8 mouse cellular contexts compared by ENCODE assay signal in genomic region chr10:127041774-127042338, GRCm38 (mm10). TPM values are rescaled to one million over a fixed set of nuclear protein-coding genes. Genes with fewer than 3 reads are reported as not detected.
A peak's percentile ranks its signal among the peaks of the same experiment; 100 is the strongest.
DNase-seq lines count a peak whose midpoint lies in the region; ATAC-seq and TF ChIP-seq lines count a peak whose summit lies in the region.

No protein-coding gene starts in this region.

- H3K4me1 ChIP-seq in embryonic facial prominence, embryonic 15.5 days = peaks cover 23% of the 10 kb centered on the region
- H3K4me1 ChIP-seq in limb, embryonic 14.5 days (ENCODE audit: control insufficient read depth, insufficient read depth, low read length) = peaks cover 12% of the 10 kb centered on the region
- H3K4me1 ChIP-seq in midbrain, embryonic 16.5 days (ENCODE audit: control insufficient read depth, insufficient read depth, low read length) = peaks cover 12% of the 10 kb centered on the region
- peaks cover 5% of the 10 kb centered on the region for H3K4me1 ChIP-seq in spleen, adult 2 months (ENCODE audit: control insufficient read depth, insufficient read depth, insufficient read length)

- ATAC-seq in embryonic facial prominence, embryonic 15.5 days (ENCODE audit: insufficient number of reproducible peaks, low FRiP score, low TSS enrichment, low read depth) = peak; percentile 86
- peak; percentile 89 for ATAC-seq in limb, embryonic 14.5 days (ENCODE audit: low FRiP score, low read depth)
- peak; percentile 87 for ATAC-seq in midbrain, embryonic 16.5 days

- TF ChIP-seq CTCF in spleen, adult 2 months (IDR thresholded peaks at IDR 0.05; ENCODE audit: extremely low read depth, insufficient read depth, insufficient read length, insufficient replicate concordance) = no peak

- peaks cover 14% of the 10 kb centered on the region for H3K36me3 ChIP-seq in embryonic facial prominence, embryonic 15.5 days
- peaks cover 22% of the 10 kb centered on the region for H3K36me3 ChIP-seq in limb, embryonic 14.5 days (ENCODE audit: control insufficient read depth, insufficient read depth, low read length)
- no peaks in the 10 kb centered on the region for H3K36me3 ChIP-seq in midbrain, embryonic 16.5 days (ENCODE audit: control insufficient read depth, insufficient read depth, low read length)
- peaks cover 3% of the 10 kb centered on the region for H3K36me3 ChIP-seq in spleen, adult 2 months (ENCODE audit: control insufficient read depth, insufficient read depth, low read length)

- peak; percentile 94 for DNase-seq in 416B (ENCODE audit: low read depth)
- DNase-seq in adrenal gland, postnatal 4 days (ENCODE audit: low spot score in 2 of 2) = peak; percentile 72 to 81
- DNase-seq in heart, adult 9 months (ENCODE audit: low spot score in 2 of 2) = peak; percentile 81 to 87
- peak; percentile 91 for DNase-seq in kidney, adult 9 months
- DNase-seq in limb, embryonic 14.5 days (ENCODE audit: low spot score) = peak; percentile 89
- DNase-seq in spleen, adult 2 months (ENCODE audit: low read depth in 1 of 2, low spot score in 2 of 2) = peak; percentile 55 to 77

- H3K4me2 ChIP-seq in embryonic facial prominence, embryonic 15.5 days (replicated peaks) = peak overlapping the region; percentile 97
- H3K4me2 ChIP-seq in limb, embryonic 14.5 days (replicated peaks; ENCODE audit: low read depth, low read length, severe bottlenecking) = peak overlapping the region; percentile 94
- H3K4me2 ChIP-seq in midbrain, embryonic 16.5 days (ENCODE audit: low read length) = peak overlapping the region; percentile 97

- WGBS in embryonic facial prominence, embryonic 15.5 days = under 1% methylated on average over 44 of the region's 44 CpGs
- WGBS in limb, embryonic 14.5 days = under 1% methylated on average over 41 of the region's 44 CpGs
- under 1% methylated on average over 44 of the region's 44 CpGs for WGBS in midbrain, embryonic 16.5 days
- WGBS in spleen, adult 2 months = under 1% methylated on average over 44 of the region's 44 CpGs

- H3K9ac ChIP-seq in embryonic facial prominence, embryonic 15.5 days = peak overlapping the region; percentile 77
- H3K9ac ChIP-seq in limb, embryonic 14.5 days (ENCODE audit: low read depth, low read length, severe bottlenecking) = peak overlapping the region; percentile 76
- H3K9ac ChIP-seq in midbrain, embryonic 16.5 days (ENCODE audit: low read depth, low read length) = peak overlapping the region; percentile 79

- peak overlapping the region; percentile 90 for H3K27ac ChIP-seq in embryonic facial prominence, embryonic 15.5 days (replicated peaks)
- H3K27ac ChIP-seq in limb, embryonic 14.5 days (replicated peaks; ENCODE audit: low read depth, low read length) = peak overlapping the region; percentile 81
- peak overlapping the region; percentile 63 for H3K27ac ChIP-seq in midbrain, embryonic 16.5 days (ENCODE audit: low read length)
- H3K27ac ChIP-seq in spleen, adult 2 months (ENCODE audit: insufficient read depth, low read length) = no peak overlapping the region

- peak; percentile 75; the same call in 1 of the 2 replicates for TF ChIP-seq POLR2A in limb, embryonic 14.5 days (IDR thresholded peaks at IDR 0.05; ENCODE audit: borderline replicate concordance, extremely low read depth, insufficient read depth, insufficient read length)
- TF ChIP-seq POLR2A in spleen, adult 2 months (IDR thresholded peaks at IDR 0.05; ENCODE audit: low read depth, low read length) = no peak

- no peaks in the 10 kb centered on the region for H3K9me3 ChIP-seq in embryonic facial prominence, embryonic 15.5 days (replicated peaks)
- H3K9me3 ChIP-seq in limb, embryonic 14.5 days (ENCODE audit: control insufficient read depth, low read length) = no peaks in the 10 kb centered on the region
- H3K9me3 ChIP-seq in midbrain, embryonic 16.5 days (replicated peaks; ENCODE audit: control insufficient read depth, low read length, poor library complexity, severe bottlenecking) = no peaks in the 10 kb centered on the region

- H3K4me3 ChIP-seq in embryonic facial prominence, embryonic 15.5 days (replicated peaks) = peak overlapping the region; percentile 89
- peak overlapping the region; percentile 87 for H3K4me3 ChIP-seq in limb, embryonic 14.5 days (replicated peaks; ENCODE audit: low read length)
- H3K4me3 ChIP-seq in midbrain, embryonic 16.5 days (ENCODE audit: low read depth, low read length) = peak overlapping the region; percentile 91
- peak overlapping the region; percentile 75 for H3K4me3 ChIP-seq in spleen, adult 2 months (ENCODE audit: extremely low read depth, insufficient read depth, insufficient read length)

- H3K27me3 ChIP-seq in embryonic facial prominence, embryonic 15.5 days = peaks cover 2% of the 10 kb centered on the region; the same call in 1 of the 2 replicates
- no peaks in the 10 kb centered on the region for H3K27me3 ChIP-seq in limb, embryonic 14.5 days (ENCODE audit: control insufficient read depth, insufficient read depth, low read length)
- peaks cover 4% of the 10 kb centered on the region for H3K27me3 ChIP-seq in midbrain, embryonic 16.5 days (ENCODE audit: control insufficient read depth, insufficient read depth, low read depth, low read length)
- peaks cover 9% of the 10 kb centered on the region; the same call in 1 of the 2 replicates for H3K27me3 ChIP-seq in spleen, adult 2 months (ENCODE audit: control insufficient read depth, insufficient read depth, low read length)

RNA-seq across cellular contexts. Expression of gene Eef1akmt3, which starts 0.5 kb away (rescaled TPM):
- under 1 TPM; 0.40 to 0.53 TPM for total RNA-seq in adrenal gland, postnatal 4 days (2021)
- polyA plus RNA-seq in embryonic facial prominence, embryonic 15.5 days (2015; fragmentation: Nextera tagmentation; extraction: Ambion mirVana) = 1.3 TPM in 2 replicates
- polyA plus RNA-seq in limb, embryonic 14.5 days (2012; rRNA removed) = 3.4 and 3.8 TPM in 2 replicates
- 0.87 and 1.3 TPM in 2 replicates for polyA plus RNA-seq in limb, embryonic 14.5 days (2014; fragmentation: Nextera tagmentation; extraction: Ambion mirVana)
- 0.21 and 0.22 TPM in 2 replicates for polyA plus RNA-seq in midbrain, embryonic 16.5 days (2015; fragmentation: Nextera tagmentation; extraction: Ambion mirVana)
- 0.35 and 0.42 TPM in 2 replicates for polyA plus RNA-seq in spleen, adult 2 months (2012; rRNA removed)

RNA-seq across cellular contexts. Expression of gene Mettl1, which starts 0.6 kb away (rescaled TPM):
- total RNA-seq in adrenal gland, postnatal 4 days (2021) = 10 to 100 TPM; 20.5 to 23.2 TPM
- 55.2 and 61.7 TPM in 2 replicates for polyA plus RNA-seq in embryonic facial prominence, embryonic 15.5 days (2015; fragmentation: Nextera tagmentation; extraction: Ambion mirVana)
- 48.6 and 52.0 TPM in 2 replicates for polyA plus RNA-seq in limb, embryonic 14.5 days (2012; rRNA removed)
- polyA plus RNA-seq in limb, embryonic 14.5 days (2014; fragmentation: Nextera tagmentation; extraction: Ambion mirVana) = 59.1 and 71.3 TPM in 2 replicates
- polyA plus RNA-seq in midbrain, embryonic 16.5 days (2015; fragmentation: Nextera tagmentation; extraction: Ambion mirVana) = 20.1 TPM in 2 replicates
- polyA plus RNA-seq in spleen, adult 2 months (2012; rRNA removed) = 14.6 and 14.9 TPM in 2 replicates

RNA-seq across cellular contexts. Expression of gene Cyp27b1, which starts 6.2 kb away (rescaled TPM):
- total RNA-seq in adrenal gland, postnatal 4 days (2021) = 1 to 10 TPM; 1.1 to 1.2 TPM
- polyA plus RNA-seq in embryonic facial prominence, embryonic 15.5 days (2015; fragmentation: Nextera tagmentation; extraction: Ambion mirVana) = 0.13 and 0.41 TPM in 2 replicates
- 1.1 and 1.5 TPM in 2 replicates for polyA plus RNA-seq in limb, embryonic 14.5 days (2012; rRNA removed)
- 0.19 and 0.53 TPM in 2 replicates for polyA plus RNA-seq in limb, embryonic 14.5 days (2014; fragmentation: Nextera tagmentation; extraction: Ambion mirVana)
- 0.08 and 0.14 TPM in 2 replicates for polyA plus RNA-seq in midbrain, embryonic 16.5 days (2015; fragmentation: Nextera tagmentation; extraction: Ambion mirVana)
- polyA plus RNA-seq in spleen, adult 2 months (2012; rRNA removed) = 0.20 and 0.26 TPM in 2 replicates

RNA-seq across cellular contexts. Expression of gene Tsfm, which starts 11.2 kb away (rescaled TPM):
- total RNA-seq in adrenal gland, postnatal 4 days (2021) = 10 to 100 TPM; 67.0 to 70.6 TPM
- polyA plus RNA-seq in embryonic facial prominence, embryonic 15.5 days (2015; fragmentation: Nextera tagmentation; extraction: Ambion mirVana) = 68.8 and 75.4 TPM in 2 replicates
- 55.8 and 59.7 TPM in 2 replicates for polyA plus RNA-seq in limb, embryonic 14.5 days (2012; rRNA removed)
- 65.2 and 69.0 TPM in 2 replicates for polyA plus RNA-seq in limb, embryonic 14.5 days (2014; fragmentation: Nextera tagmentation; extraction: Ambion mirVana)
- polyA plus RNA-seq in midbrain, embryonic 16.5 days (2015; fragmentation: Nextera tagmentation; extraction: Ambion mirVana) = 61.4 and 67.7 TPM in 2 replicates
- 17.1 and 26.3 TPM in 2 replicates for polyA plus RNA-seq in spleen, adult 2 months (2012; rRNA removed)

RNA-seq across cellular contexts. Expression of gene March9, which starts 18.1 kb away (rescaled TPM):
- 10 to 100 TPM; 11.3 to 12.1 TPM for total RNA-seq in adrenal gland, postnatal 4 days (2021)
- polyA plus RNA-seq in embryonic facial prominence, embryonic 15.5 days (2015; fragmentation: Nextera tagmentation; extraction: Ambion mirVana) = 1.8 and 2.4 TPM in 2 replicates
- polyA plus RNA-seq in limb, embryonic 14.5 days (2012; rRNA removed) = 8.6 and 9.8 TPM in 2 replicates
- polyA plus RNA-seq in limb, embryonic 14.5 days (2014; fragmentation: Nextera tagmentation; extraction: Ambion mirVana) = 2.7 and 3.1 TPM in 2 replicates
- polyA plus RNA-seq in midbrain, embryonic 16.5 days (2015; fragmentation: Nextera tagmentation; extraction: Ambion mirVana) = 5.6 and 6.3 TPM in 2 replicates
- 3.1 and 4.1 TPM in 2 replicates for polyA plus RNA-seq in spleen, adult 2 months (2012; rRNA removed)
